Mouse (Mus musculus): ENCODE measurements at regions not wholly inside any gene's neighbourhood (a gene's known extent, or its start where the extent isn't known, plus 50 kb on each side); places are given as distances from the start of the nearest gene placed in this dataset.
A peak's percentile ranks its signal among the peaks of the same experiment; 100 is the strongest.

DNA sequence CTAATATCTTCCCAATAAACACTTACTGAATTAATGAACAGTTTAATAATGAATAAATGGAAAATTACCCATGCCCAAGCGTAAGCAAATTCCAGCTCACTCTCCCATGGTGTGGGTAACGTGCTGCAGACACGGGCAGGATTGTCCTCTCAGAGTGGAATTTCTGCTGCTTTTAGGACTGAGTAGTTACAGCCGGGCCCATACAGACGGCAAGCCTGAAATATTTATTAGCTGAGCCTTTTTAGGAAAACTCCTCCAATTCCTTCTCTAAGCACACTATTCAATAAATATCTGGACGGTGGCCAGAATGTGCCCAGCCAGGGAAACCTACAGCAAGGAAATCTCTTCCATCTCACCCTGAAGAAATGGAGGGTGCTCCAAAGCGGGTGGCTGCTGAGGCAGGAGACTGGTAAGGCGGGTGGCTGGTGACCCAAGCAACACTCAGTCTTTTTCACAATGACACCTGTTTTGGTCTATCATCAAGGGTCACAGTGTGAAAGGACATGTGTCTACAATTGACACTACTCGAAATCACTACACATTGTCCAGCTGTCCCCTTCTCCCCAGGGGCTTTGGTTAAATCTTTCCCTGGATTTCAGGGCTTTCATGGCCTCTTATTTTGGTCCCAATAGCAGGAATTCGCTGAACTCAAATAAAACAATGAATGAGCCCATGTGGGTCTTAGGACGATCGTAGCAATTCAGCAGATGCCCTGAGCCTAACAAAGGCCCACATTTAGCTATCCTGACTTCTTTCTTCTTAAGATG is 173.2 kb upstream of the Thbs1 start:
- Histone ChIP-seq H3K4me1 (peaks cover 7% of the 10 kb centered on the region), H3K36me3 (no peaks in the 10 kb centered on the region), H3K27me3 (replicated peaks) (peaks cover 10% of the 10 kb centered on the region), H3K4me2 (no peak overlapping the region), H3K9me3 (replicated peaks) (no peaks in the 10 kb centered on the region), H3K27ac (replicated peaks) (no peak overlapping the region), H3K4me3 (replicated peaks) (no peak overlapping the region), H3K9ac (replicated peaks) (no peak overlapping the region)
- 18% methylated on average over 12 of the region's 12 CpGs for WGBS
- no peak for ATAC-seq (ENCODE audit: low FRiP score)

DNA sequence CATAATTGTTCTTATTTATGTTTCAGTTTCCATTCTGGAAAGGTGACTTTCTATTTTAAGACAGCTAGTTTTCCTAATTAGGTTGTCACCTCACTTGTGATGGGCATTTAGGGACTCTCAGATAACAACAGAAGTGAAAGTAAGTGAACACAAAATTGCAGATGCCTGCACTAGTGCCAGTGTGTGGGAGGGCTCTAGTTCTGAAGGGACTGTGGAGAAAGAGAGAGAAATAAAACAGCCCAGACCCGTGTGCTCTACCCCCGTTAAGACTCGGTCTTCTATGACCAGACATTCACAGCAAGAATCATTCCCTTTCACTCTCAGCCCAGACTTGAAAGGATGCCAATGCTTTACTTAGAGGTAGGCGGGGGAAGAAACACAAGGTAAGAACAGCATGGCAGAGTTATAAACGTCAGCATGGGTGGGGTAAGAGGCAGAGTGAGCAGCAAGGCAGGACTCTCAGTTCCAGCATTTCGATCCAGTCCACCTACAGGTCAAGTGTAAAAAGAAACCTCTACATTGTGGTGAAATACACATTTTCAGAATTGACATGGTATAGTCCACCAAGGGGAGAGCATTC is 170.1 kb upstream of the Thbs1 start:
- no peak overlapping the region for H3K27ac ChIP-seq (replicated peaks)
- no peak overlapping the region for H3K9ac ChIP-seq (replicated peaks)
- peak; percentile 24; the same call in 1 of the 2 replicates for ATAC-seq (ENCODE audit: low FRiP score)
- H3K4me3 ChIP-seq (replicated peaks) = no peak overlapping the region
- H3K27me3 ChIP-seq (replicated peaks) = peaks cover 5% of the 10 kb centered on the region; the same call in 1 of the 2 replicates
- no peak overlapping the region for H3K4me2 ChIP-seq
- peaks cover 7% of the 10 kb centered on the region for H3K4me1 ChIP-seq
- 36% methylated on average over 6 of the region's 6 CpGs for WGBS
- no peaks in the 10 kb centered on the region for H3K9me3 ChIP-seq (replicated peaks)
- no peaks in the 10 kb centered on the region for H3K36me3 ChIP-seq

DNA sequence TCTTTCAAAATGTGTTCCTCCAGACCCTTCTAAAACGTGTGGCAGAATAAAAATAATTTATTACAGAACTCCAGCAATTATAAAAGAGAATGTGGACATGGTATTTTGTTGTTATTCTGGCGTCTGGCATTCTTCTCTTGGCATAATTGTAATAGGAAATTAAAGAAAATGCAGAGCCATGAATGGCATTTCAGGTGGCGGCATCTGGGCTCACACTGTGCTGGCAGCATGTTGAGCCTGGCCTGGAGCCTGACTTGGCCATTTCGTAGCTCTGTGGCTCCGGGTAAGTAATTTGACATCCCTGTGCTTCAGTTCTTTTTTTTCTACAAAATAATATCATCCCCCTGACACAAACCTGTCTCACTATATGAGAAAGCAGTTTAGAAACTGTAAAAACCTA is 168.0 kb upstream of the Thbs1 start:
- no peak overlapping the region for H3K27ac ChIP-seq (replicated peaks)
- no peak overlapping the region for H3K4me2 ChIP-seq
- H3K9me3 ChIP-seq (replicated peaks) = no peaks in the 10 kb centered on the region
- H3K27me3 ChIP-seq (replicated peaks) = peaks cover 5% of the 10 kb centered on the region; the same call in 1 of the 2 replicates
- H3K4me3 ChIP-seq (replicated peaks) = no peak overlapping the region
- WGBS = 46% methylated on average over 5 of the region's 5 CpGs
- H3K36me3 ChIP-seq = no peaks in the 10 kb centered on the region
- H3K9ac ChIP-seq (replicated peaks) = no peak overlapping the region
- no peak for ATAC-seq (ENCODE audit: low FRiP score)
- peaks cover 2% of the 10 kb centered on the region for H3K4me1 ChIP-seq

DNA sequence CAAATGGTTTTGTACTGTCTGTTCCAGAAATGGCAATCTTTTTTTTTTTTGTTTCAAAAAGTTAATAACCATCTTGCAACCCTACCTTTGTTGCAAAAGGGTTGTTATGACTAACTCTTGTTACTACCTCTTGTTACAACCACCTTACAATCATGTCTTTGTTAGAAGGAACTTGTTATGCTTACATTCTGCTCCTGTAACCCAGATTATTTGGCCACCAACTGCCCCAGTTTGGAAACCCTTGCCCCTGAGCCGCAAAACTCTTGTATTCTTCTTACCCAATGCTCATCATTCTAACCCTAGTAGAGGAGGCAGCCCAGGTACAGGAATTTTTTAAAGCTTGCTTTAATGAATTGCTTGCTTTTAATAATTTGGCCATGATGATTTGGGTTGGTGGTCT is 167.4 kb upstream of the Thbs1 start:
- Histone ChIP-seq H3K27ac (replicated peaks) (no peak overlapping the region), H3K9ac (replicated peaks) (no peak overlapping the region), H3K4me1 (no peaks in the 10 kb centered on the region), H3K4me2 (no peak overlapping the region), H3K4me3 (replicated peaks) (no peak overlapping the region), H3K9me3 (replicated peaks) (no peaks in the 10 kb centered on the region), H3K36me3 (no peaks in the 10 kb centered on the region), H3K27me3 (replicated peaks) (peaks cover 5% of the 10 kb centered on the region; the same call in 1 of the 2 replicates)
- no peak for ATAC-seq (ENCODE audit: low FRiP score)
- WGBS = 94% methylated on average over 1 of the region's 1 CpGs

DNA sequence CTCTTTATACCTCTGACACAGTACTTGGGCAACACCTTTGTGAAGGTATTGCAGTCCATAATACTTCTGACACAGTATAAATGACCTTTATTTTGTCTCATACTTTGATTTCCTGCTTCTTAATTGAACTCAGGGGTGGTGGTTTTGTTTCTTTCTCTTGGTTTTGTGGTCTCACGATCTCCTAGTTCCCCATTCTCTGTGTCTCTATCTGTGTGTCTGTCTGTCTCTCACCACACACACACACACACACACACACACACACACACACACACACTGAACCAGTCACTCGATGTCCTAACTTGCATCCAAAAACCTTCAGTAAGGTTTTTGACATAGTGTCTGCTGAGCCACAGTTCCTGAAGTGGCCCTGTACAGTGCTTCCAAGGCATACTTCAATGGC is 166.7 kb upstream of the Thbs1 start:
- Histone ChIP-seq H3K9me3 (replicated peaks) (no peaks in the 10 kb centered on the region), H3K36me3 (no peaks in the 10 kb centered on the region), H3K27ac (replicated peaks) (no peak overlapping the region), H3K9ac (replicated peaks) (no peak overlapping the region), H3K27me3 (replicated peaks) (peaks cover 5% of the 10 kb centered on the region; the same call in 1 of the 2 replicates), H3K4me1 (no peaks in the 10 kb centered on the region), H3K4me2 (no peak overlapping the region), H3K4me3 (replicated peaks) (no peak overlapping the region)
- WGBS = 89% methylated on average over 2 of the region's 2 CpGs
- ATAC-seq (ENCODE audit: low FRiP score) = no peak

GRCm38 (mm10) chr2:117950431-117951336 is 161.0 kb upstream of the Thbs1 start:
- Histone ChIP-seq H3K9me3 (replicated peaks) (no peaks in the 10 kb centered on the region), H3K4me3 (replicated peaks) (no peak overlapping the region), H3K27ac (replicated peaks) (no peak overlapping the region), H3K36me3 (no peaks in the 10 kb centered on the region), H3K4me1 (no peaks in the 10 kb centered on the region; the same call in 1 of the 2 replicates), H3K27me3 (replicated peaks) (no peaks in the 10 kb centered on the region), H3K4me2 (no peak overlapping the region), H3K9ac (replicated peaks) (no peak overlapping the region)
- WGBS = 64% methylated on average over 5 of the region's 5 CpGs
- no peak for ATAC-seq (ENCODE audit: low FRiP score)

- H3K9ac ChIP-seq (replicated peaks) = no peak overlapping the region
- no peaks in the 10 kb centered on the region for H3K9me3 ChIP-seq (replicated peaks)
- H3K27ac ChIP-seq (replicated peaks) = no peak overlapping the region
- no peak overlapping the region for H3K4me2 ChIP-seq
- H3K4me1 ChIP-seq = no peaks in the 10 kb centered on the region; the same call in 1 of the 2 replicates
- H3K36me3 ChIP-seq = no peaks in the 10 kb centered on the region
- ATAC-seq (ENCODE audit: low FRiP score) = no peak
- H3K27me3 ChIP-seq (replicated peaks) = no peaks in the 10 kb centered on the region
- no peak overlapping the region for H3K4me3 ChIP-seq (replicated peaks)
- 79% methylated on average over 2 of the region's 2 CpGs for WGBS
These were observed 160.3 kb upstream of the Thbs1 start for GRCm38 (mm10) chr2:117951337-117951718.

GRCm38 (mm10) chr2:117958737-117959136 is 152.9 kb upstream of the Thbs1 start:
- Histone ChIP-seq H3K4me2 (no peak overlapping the region), H3K9me3 (replicated peaks) (no peaks in the 10 kb centered on the region), H3K9ac (replicated peaks) (no peak overlapping the region), H3K36me3 (no peaks in the 10 kb centered on the region), H3K4me1 (no peaks in the 10 kb centered on the region), H3K27me3 (replicated peaks) (no peaks in the 10 kb centered on the region), H3K4me3 (replicated peaks) (no peak overlapping the region), H3K27ac (replicated peaks) (no peak overlapping the region)
- ATAC-seq (ENCODE audit: low FRiP score) = no peak
- WGBS = 92% methylated on average over 4 of the region's 4 CpGs

GRCm38 (mm10) chr2:117959440-117959839 is 152.2 kb upstream of the Thbs1 start:
- Histone ChIP-seq H3K36me3 (no peaks in the 10 kb centered on the region), H3K4me1 (no peaks in the 10 kb centered on the region), H3K9ac (replicated peaks) (no peak overlapping the region), H3K9me3 (replicated peaks) (no peaks in the 10 kb centered on the region), H3K4me2 (no peak overlapping the region), H3K27me3 (replicated peaks) (no peaks in the 10 kb centered on the region), H3K27ac (replicated peaks) (no peak overlapping the region), H3K4me3 (replicated peaks) (no peak overlapping the region)
- ATAC-seq (ENCODE audit: low FRiP score) = no peak

DNA sequence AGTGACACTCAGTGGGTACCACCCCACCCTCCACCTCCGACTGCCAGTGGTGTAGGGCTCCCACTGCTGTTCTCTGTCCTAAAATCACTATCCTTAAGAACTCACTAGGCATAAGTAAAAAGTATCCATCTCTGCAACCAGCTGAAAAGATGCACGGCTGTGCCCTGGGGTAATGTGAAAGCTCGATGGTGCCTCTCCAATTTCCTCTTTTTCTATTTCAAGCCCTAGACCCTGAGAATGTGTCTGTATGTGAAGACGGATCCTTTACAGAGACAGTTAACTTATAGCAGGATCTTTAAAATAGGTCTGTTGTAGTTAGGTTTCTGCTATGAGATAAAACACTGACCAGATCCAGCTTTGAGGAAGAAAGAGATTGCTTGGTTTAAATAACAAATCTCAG is 149.1 kb upstream of the Thbs1 start:
- 72% methylated on average over 4 of the region's 4 CpGs for WGBS
- Histone ChIP-seq H3K4me1 (no peaks in the 10 kb centered on the region), H3K27me3 (replicated peaks) (no peaks in the 10 kb centered on the region), H3K27ac (replicated peaks) (no peak overlapping the region), H3K4me3 (replicated peaks) (no peak overlapping the region), H3K36me3 (no peaks in the 10 kb centered on the region), H3K4me2 (no peak overlapping the region), H3K9me3 (replicated peaks) (0 out of 2 replicates have a peak, but pooled peaks cover 1% of the 10 kb centered on the region), H3K9ac (replicated peaks) (no peak overlapping the region)
- no peak for ATAC-seq (ENCODE audit: low FRiP score)

DNA sequence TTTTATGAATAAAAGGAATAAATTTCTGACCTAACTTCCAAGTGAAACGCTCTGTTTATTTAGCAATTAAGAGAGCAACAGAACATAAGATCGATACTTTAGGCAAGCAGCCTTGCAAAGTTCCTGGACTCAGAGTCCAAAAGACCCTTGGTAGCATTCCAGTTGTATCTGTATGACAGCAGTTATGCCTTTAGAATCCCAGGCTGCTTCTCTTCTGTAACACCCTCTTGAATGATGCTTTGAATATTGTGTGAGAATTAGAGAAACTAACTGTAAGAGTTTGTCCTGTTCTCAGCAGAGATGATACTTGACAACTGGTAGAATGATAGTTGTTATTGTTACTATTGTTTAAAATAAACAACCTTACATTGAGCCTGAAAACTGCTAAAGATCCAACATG is 148.2 kb upstream of the Thbs1 start:
- H3K4me2 ChIP-seq = no peak overlapping the region

More for the DNA sequence above, 148.2 kb upstream of the Thbs1 start:
- no peak for ATAC-seq (ENCODE audit: low FRiP score)
- Histone ChIP-seq H3K4me3 (replicated peaks) (no peak overlapping the region), H3K4me1 (no peaks in the 10 kb centered on the region), H3K27me3 (replicated peaks) (no peaks in the 10 kb centered on the region), H3K36me3 (no peaks in the 10 kb centered on the region), H3K9me3 (replicated peaks) (0 out of 2 replicates have a peak, but pooled peaks cover 3% of the 10 kb centered on the region), H3K27ac (replicated peaks) (no peak overlapping the region), H3K9ac (replicated peaks) (no peak overlapping the region)
- WGBS = 91% methylated on average over 2 of the region's 2 CpGs
